Mouse (Mus musculus) CD4-positive naive resting alpha-beta T cell, adult 57 days (primary cell): ENCODE results near the gene Rprd1b. TPM values are rescaled to one million over a fixed set of nuclear protein-coding genes. Genes with fewer than 3 reads are reported as not detected.

Experiments used
- total RNA-seq: library from RNA; stranded (reverse); gene quantifications from one replicate; pipeline ENCODE4 v1.2.4, GENCODE M21; 2023

The Rprd1b gene
- 35.8 TPM for total RNA-seq

DNA sequence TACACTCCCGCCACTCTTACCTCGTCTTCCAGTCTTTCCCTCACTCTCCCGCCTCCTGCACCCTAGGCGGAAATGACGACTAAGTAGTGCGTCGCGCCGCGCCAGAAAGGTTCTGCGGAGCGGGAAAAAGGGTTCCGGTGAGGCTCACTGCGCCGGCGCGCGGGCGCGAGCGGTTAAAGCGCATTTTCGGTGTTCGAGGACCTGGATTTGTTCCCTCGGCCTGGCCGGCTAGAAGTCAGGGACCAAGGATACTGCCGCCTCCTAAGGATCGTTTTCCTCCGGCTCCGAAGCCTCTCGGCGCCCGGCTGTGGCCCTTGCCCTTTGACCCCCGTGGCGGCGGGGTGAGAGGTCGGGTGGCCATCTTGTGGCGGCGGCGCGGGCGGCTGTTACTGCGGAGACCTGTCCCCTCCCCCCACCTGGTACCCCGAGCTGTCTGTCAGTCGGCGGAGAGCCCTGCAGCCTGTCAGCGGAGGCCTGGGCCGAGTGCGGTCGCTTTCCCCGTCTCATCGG lies at the start of gene Rprd1b, which contains the start of gene Tti1:
Rprd1b (plus strand) TSS at position 144 of the 510 bp plus-strand sequence.
Tti1 (minus strand) TSS at position 80 of the 510 bp plus-strand sequence.

DNA sequence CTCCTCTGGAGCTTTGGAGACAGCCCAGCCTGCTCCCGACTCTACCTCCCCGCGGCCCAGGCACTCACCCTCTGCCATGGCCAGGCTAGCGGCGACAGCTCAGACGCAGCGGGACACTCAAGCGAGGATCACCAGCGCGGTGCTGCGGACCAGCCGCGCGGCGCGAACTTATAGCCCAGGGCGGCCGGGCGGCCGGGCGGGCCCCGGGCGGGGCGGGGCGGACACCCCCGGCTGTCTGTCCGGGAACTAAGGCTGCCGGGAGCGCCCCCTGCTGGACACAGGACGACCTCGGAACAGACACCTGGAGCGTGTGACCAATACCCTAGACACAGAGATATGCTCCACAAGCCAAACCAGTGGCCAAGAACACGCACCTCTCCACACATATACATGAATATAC lies 117.9 kb downstream of the Rprd1b start, which contains the start of gene Tgm2:
Tgm2 (minus strand) TSS at position 214 of the 400 bp plus-strand sequence.

Other genes with a start within 250 kb of the Rprd1b start
- not detected for gene Vstm2l, start 113.8 kb upstream of the Rprd1b start, total RNA-seq
- gene Tti1, start 64 bp upstream of the Rprd1b start, total RNA-seq: 28.2 TPM
- 15.5 TPM for gene Tgm2, start 117.9 kb downstream of the Rprd1b start, total RNA-seq
- not detected for gene D630003M21Rik, start 200.7 kb downstream of the Rprd1b start, total RNA-seq
- gene Bpi, start 229.6 kb downstream of the Rprd1b start, total RNA-seq: not detected